Comparison of ENCODE assay signal across 9 mouse cellular contexts in the genomic region with DNA sequence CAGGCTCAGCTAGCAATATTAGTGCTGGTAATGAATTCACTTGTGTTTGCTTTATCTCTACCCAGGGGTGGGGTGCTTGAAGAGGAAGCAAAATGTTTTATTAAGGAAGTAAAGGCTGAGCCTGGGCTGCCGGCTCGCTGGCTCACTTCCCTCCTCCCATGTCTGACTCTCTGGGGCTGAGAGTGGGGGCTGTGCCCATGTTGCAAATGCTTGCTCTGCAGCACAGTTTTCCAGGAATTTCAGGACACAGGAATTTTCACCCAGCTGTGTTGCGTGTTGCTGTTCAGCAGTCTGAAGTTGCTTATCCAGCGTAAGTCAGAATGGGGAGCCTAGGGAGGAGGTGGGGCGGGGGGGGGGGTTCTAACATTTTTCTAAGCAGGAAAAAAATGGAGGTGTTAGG.
DNase-seq lines count a peak whose midpoint lies in the region; ATAC-seq and TF ChIP-seq lines count a peak whose summit lies in the region.
"Had no signal": no experiment of that assay in that cellular context is flagged by ENCODE, and none has a peak within 500 bp of the region (broad histone marks: within the 10 kb centered on the region; RNA-seq: fewer than 3 reads in every experiment).

No protein-coding gene starts in this region.

- H3K79me2 ChIP-seq in MEL (ENCODE audit: control insufficient read depth, insufficient read depth, low read length, poor library complexity) = no peaks in the 10 kb centered on the region

- TF ChIP-seq CTCF in MEL (IDR thresholded peaks at IDR 0.05 in 2 of 3, conservative IDR thresholded peaks at IDR 0.05 in 1 of 3; ENCODE audit: control insufficient read depth in 1 of 3, insufficient read depth in 1 of 3, low read depth in 2 of 3, low read length in 3 of 3, poor library complexity in 1 of 3, severe bottlenecking in 1 of 3) = no peak
- TF ChIP-seq CTCF in cerebellum, adult 2 months (IDR thresholded peaks at IDR 0.05; ENCODE audit: borderline replicate concordance, insufficient read depth, low read depth, low read length) = no peak

- no peak overlapping the region for H3K4me2 ChIP-seq in kidney, embryonic 16.5 days (replicated peaks; ENCODE audit: low read depth, low read length)
- no peak overlapping the region for H3K4me2 ChIP-seq in hindbrain, embryonic 13.5 days

- no peak for TF ChIP-seq EP300 in MEL (IDR thresholded peaks at IDR 0.05; ENCODE audit: low read depth in 1 of 2, low read length in 2 of 2)

- H3K27ac ChIP-seq in kidney, embryonic 16.5 days (ENCODE audit: low read length) = no peak overlapping the region
- no peak overlapping the region for H3K27ac ChIP-seq in MEL (ENCODE audit: control insufficient read depth, low read depth, low read length)
- peak overlapping the region; percentile 30; the same call in 1 of the 2 replicates for H3K27ac ChIP-seq in hindbrain, embryonic 13.5 days
- no peak overlapping the region for H3K27ac ChIP-seq in cerebellum, adult 2 months (ENCODE audit: insufficient read depth, low read length)

- no peaks in the 10 kb centered on the region for H3K27me3 ChIP-seq in kidney, embryonic 16.5 days (ENCODE audit: insufficient read depth, low read length)
- no peaks in the 10 kb centered on the region for H3K27me3 ChIP-seq in MEL (ENCODE audit: control insufficient read depth in 1 of 2, insufficient read depth in 2 of 2, low read length in 2 of 2)
- H3K27me3 ChIP-seq in hindbrain, embryonic 13.5 days = no peaks in the 10 kb centered on the region
- no peaks in the 10 kb centered on the region for H3K27me3 ChIP-seq in cerebellum, adult 2 months (ENCODE audit: control insufficient read depth, insufficient read depth, low read length)

- WGBS in kidney, embryonic 16.5 days = 22% methylated on average over 5 of the region's 5 CpGs
- 60% methylated on average over 5 of the region's 5 CpGs for WGBS in hindbrain, embryonic 13.5 days
- WGBS in cerebellum, adult 2 months = 56% methylated on average over 5 of the region's 5 CpGs

- no peak overlapping the region for H3K9ac ChIP-seq in kidney, embryonic 16.5 days (replicated peaks; ENCODE audit: low read length)
- no peak overlapping the region for H3K9ac ChIP-seq in MEL (ENCODE audit: control insufficient read depth, low read depth, low read length, poor library complexity, severe bottlenecking)
- no peak overlapping the region for H3K9ac ChIP-seq in hindbrain, embryonic 13.5 days

- TF ChIP-seq RAD21 in MEL (IDR thresholded peaks at IDR 0.05; ENCODE audit: low read depth, low read length) = no peak

- TF ChIP-seq POLR2A in MEL (IDR thresholded peaks at IDR 0.05; ENCODE audit: control insufficient read depth in 1 of 2, insufficient read depth in 1 of 2, low read depth in 1 of 2, low read length in 2 of 2, poor library complexity in 1 of 2) = no peak
- TF ChIP-seq POLR2A in cerebellum, adult 2 months (IDR thresholded peaks at IDR 0.05; ENCODE audit: borderline replicate concordance, insufficient read depth, low read length) = no peak

- no peak for DNase-seq in kidney, adult 9 months
- DNase-seq in MEL (ENCODE audit: low read depth, low spot score) = peak; percentile 6
- DNase-seq in MEL-GATA-1-ER (ENCODE audit: extremely low read depth, low read depth) = peak; percentile 4
- no peak for DNase-seq in cerebellum, adult 2 months
- DNase-seq in adrenal gland, postnatal 36 days = no peak
- no peak for DNase-seq in B cell, adult 2 months

- peak; percentile 78; the same call in 1 of the 2 replicates for ATAC-seq in kidney, embryonic 16.5 days (ENCODE audit: low FRiP score, low TSS enrichment)
- ATAC-seq in hindbrain, embryonic 13.5 days (ENCODE audit: low FRiP score) = no peak

- no peak overlapping the region for H3K4me3 ChIP-seq in kidney, embryonic 16.5 days (ENCODE audit: low read length)
- H3K4me3 ChIP-seq in MEL (ENCODE audit: control insufficient read depth in 1 of 2, insufficient read depth in 1 of 2, low read depth in 2 of 2, low read length in 2 of 2) = no peak overlapping the region
- no peak overlapping the region for H3K4me3 ChIP-seq in hindbrain, embryonic 13.5 days
- H3K4me3 ChIP-seq in cerebellum, adult 2 months (replicated peaks; ENCODE audit: insufficient read depth, low read depth, low read length) = no peak overlapping the region
- H3K4me3 ChIP-seq: myocyte had no signal

- H3K4me1 ChIP-seq in kidney, embryonic 16.5 days (ENCODE audit: insufficient read depth, low read length) = no peaks in the 10 kb centered on the region
- H3K4me1 ChIP-seq in MEL (ENCODE audit: control insufficient read depth in 1 of 2, insufficient read depth in 2 of 2, low read length in 2 of 2) = no peaks in the 10 kb centered on the region
- H3K4me1 ChIP-seq in hindbrain, embryonic 13.5 days (replicated peaks) = peaks cover 9% of the 10 kb centered on the region
- H3K4me1 ChIP-seq in cerebellum, adult 2 months (ENCODE audit: control insufficient read depth, insufficient read depth, low read length) = no peaks in the 10 kb centered on the region

- H3K9me3 ChIP-seq in kidney, embryonic 16.5 days (ENCODE audit: low read length) = no peaks in the 10 kb centered on the region
- no peaks in the 10 kb centered on the region for H3K9me3 ChIP-seq in MEL (replicated peaks; ENCODE audit: insufficient read depth, low read length)
- no peaks in the 10 kb centered on the region for H3K9me3 ChIP-seq in hindbrain, embryonic 13.5 days

- no peaks in the 10 kb centered on the region for H3K36me3 ChIP-seq in kidney, embryonic 16.5 days (ENCODE audit: insufficient read depth, low read length)
- no peaks in the 10 kb centered on the region for H3K36me3 ChIP-seq in MEL (ENCODE audit: control insufficient read depth in 1 of 2, insufficient read depth in 2 of 2, low read length in 2 of 2)
- no peaks in the 10 kb centered on the region for H3K36me3 ChIP-seq in hindbrain, embryonic 13.5 days

TF ChIP-seq in MEL, 35 proteins besides CTCF, POLR2A, EP300 and RAD21:
- no peak for TF ChIP-seq USF2 (IDR thresholded peaks at IDR 0.05; ENCODE audit: borderline replicate concordance in 1 of 2, insufficient read depth in 1 of 2, low read depth in 1 of 2, low read length in 2 of 2)
- TF ChIP-seq MYB (IDR thresholded peaks at IDR 0.05; ENCODE audit: low read depth, low read length) = no peak
- TF ChIP-seq MEF2A (IDR thresholded peaks at IDR 0.05; ENCODE audit: extremely low read depth, insufficient replicate concordance, low read depth, low read length, poor library complexity, severe bottlenecking) = no peak
- TF ChIP-seq MAZ (IDR thresholded peaks at IDR 0.05; ENCODE audit: low read depth, low read length) = no peak
- TF ChIP-seq CHD2 (IDR thresholded peaks at IDR 0.05; ENCODE audit: low read length) = no peak
- no peak for TF ChIP-seq MXI1 (IDR thresholded peaks at IDR 0.05; ENCODE audit: low read depth, low read length)
- no peak for TF ChIP-seq POLR2AphosphoS5 (IDR thresholded peaks at IDR 0.05; ENCODE audit: borderline replicate concordance, low read depth, low read length)
- no peak for TF ChIP-seq HCFC1 (IDR thresholded peaks at IDR 0.05; ENCODE audit: low read depth, low read length)

Comparison
In these comparisons a context has a peak if more than half of its experiments do, and no peak if none do; other contexts are left out.
1. DNase-seq: peak in MEL (single experiment) and MEL-GATA-1-ER (single experiment); none in kidney, adult 9 months (single experiment), cerebellum, adult 2 months (0 of 2), adrenal gland, postnatal 36 days (0 of 2) and B cell, adult 2 months (0 of 2).